Mouse (Mus musculus) ES-E14 (cell line): ENCODE measurements at regions not wholly inside any gene's neighbourhood (a gene's known extent, or its start where the extent isn't known, plus 50 kb on each side); places are given as distances from the start of the nearest gene placed in this dataset.

Experiments
- MAFK ChIP-seq: IDR thresholded peaks from 2 replicates; pipeline ENCODE4 v1.6.1; 2014; ENCODE audit warnings: mild to moderate bottlenecking, low read depth, low read length, inconsistent platforms; ENCODE audit not compliant: insufficient read depth
- ZC3H11A ChIP-seq: IDR thresholded peaks from 2 replicates; pipeline ENCODE4 v1.6.1; 2012; ENCODE audit warnings: low read depth, mild to moderate bottlenecking, inconsistent platforms, low read length, borderline replicate concordance
- ZNF384 ChIP-seq: IDR thresholded peaks from 2 replicates; pipeline ENCODE4 v1.6.1; 2012; ENCODE audit warnings: low read depth, low read length, inconsistent platforms

DNA sequence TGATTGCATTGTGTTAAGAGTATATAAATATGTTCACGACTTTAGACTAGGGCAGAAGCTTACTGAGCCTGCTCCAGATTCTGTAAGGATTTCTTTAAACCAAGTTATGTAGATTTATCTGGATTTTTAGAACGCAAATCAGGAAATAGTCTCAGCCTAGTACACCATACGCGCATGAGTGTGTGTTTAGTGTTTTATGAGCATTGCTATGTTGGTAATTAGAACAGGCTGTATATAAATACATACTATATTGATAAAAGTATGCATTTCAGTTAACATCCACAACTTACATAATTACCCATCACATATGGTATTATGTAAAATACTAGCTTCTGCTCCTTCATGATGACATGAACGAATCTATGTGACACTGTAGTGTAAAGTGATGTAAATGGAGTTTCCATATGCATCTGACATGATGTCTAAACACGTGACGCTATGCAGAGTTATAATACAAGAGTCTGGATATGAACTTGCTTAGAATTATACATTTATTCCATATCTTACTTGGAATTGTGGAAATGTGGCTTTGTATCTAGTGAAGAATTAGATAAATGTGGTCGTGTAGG, 332.6 kb upstream of the Tmc3 start:
- TF ChIP-seq ZC3H11A = no peak
- no peak for TF ChIP-seq MAFK
- TF ChIP-seq ZNF384 = no peak
